Mouse (Mus musculus): ENCODE measurements around the gene Lmf1.

Gene Lmf1

GRCm38 (mm10) chr17:25608137-25608785 is 29.4 kb downstream of the Lmf1 start:
- DNase-seq = peak; percentile 56 to 61

GRCm38 (mm10) chr17:25608821-25609505 is 30.1 kb downstream of the Lmf1 start:
- no peak for DNase-seq

- no peak for DNase-seq
These were observed 30.6 kb downstream of the Lmf1 start for GRCm38 (mm10) chr17:25609506-25609828.

- peak in 1 of 2 experiments; percentile 7 for DNase-seq
These were observed 31.3 kb downstream of the Lmf1 start for GRCm38 (mm10) chr17:25610151-25610550.

- DNase-seq = no peak
These were observed 33.7 kb downstream of the Lmf1 start for GRCm38 (mm10) chr17:25612537-25612936.

GRCm38 (mm10) chr17:25613323-25613722 is 34.4 kb downstream of the Lmf1 start:
- DNase-seq = no peak

GRCm38 (mm10) chr17:25614723-25615510 is 36.0 kb downstream of the Lmf1 start:
- no peak for DNase-seq

- DNase-seq = no peak
These were observed 39.7 kb downstream of the Lmf1 start for GRCm38 (mm10) chr17:25618508-25619056.

GRCm38 (mm10) chr17:25623441-25623840 is 44.6 kb downstream of the Lmf1 start:
- DNase-seq = no peak

- no peak for DNase-seq
These were observed 45.0 kb downstream of the Lmf1 start for GRCm38 (mm10) chr17:25623935-25624334.

GRCm38 (mm10) chr17:25624446-25625119 is 45.7 kb downstream of the Lmf1 start:
- DNase-seq = no peak

- no peak for DNase-seq
These were observed 46.4 kb downstream of the Lmf1 start for GRCm38 (mm10) chr17:25625282-25625681.

GRCm38 (mm10) chr17:25626196-25627043 is 47.5 kb downstream of the Lmf1 start:
- no peak for DNase-seq

GRCm38 (mm10) chr17:25630313-25630712 is 51.4 kb downstream of the Lmf1 start:
- no peak for DNase-seq

GRCm38 (mm10) chr17:25634070-25634469 is 55.2 kb downstream of the Lmf1 start:
- DNase-seq = no peak

GRCm38 (mm10) chr17:25635387-25635786 is 56.5 kb downstream of the Lmf1 start:
- DNase-seq = no peak

- DNase-seq = no peak
These were observed 56.9 kb downstream of the Lmf1 start for GRCm38 (mm10) chr17:25635806-25636205.

GRCm38 (mm10) chr17:25637986-25638385 is 59.1 kb downstream of the Lmf1 start:
- no peak for DNase-seq

- DNase-seq = no peak
These were observed 59.6 kb downstream of the Lmf1 start for GRCm38 (mm10) chr17:25638442-25638841.

GRCm38 (mm10) chr17:25640956-25641355 is 62.1 kb downstream of the Lmf1 start:
- DNase-seq = no peak

- DNase-seq = no peak
These were observed 63.1 kb downstream of the Lmf1 start for GRCm38 (mm10) chr17:25642032-25642431.
